Mouse (Mus musculus) E14TG2a.4 (cell line): ENCODE measurements around the gene Pgr.

Experiments used
- CTCF ChIP-seq: conservative IDR thresholded peaks from 2 replicates; pipeline ENCODE4 v1.5.1; 2014; ENCODE audit warnings: low read length
- NANOG ChIP-seq: IDR thresholded peaks from 2 replicates; pipeline ENCODE4 v1.6.1; 2014; ENCODE audit warnings: borderline replicate concordance, low read length, mixed read lengths
- POU5F1 ChIP-seq: IDR thresholded peaks from 2 replicates; pipeline ENCODE4 v1.6.1; 2014; ENCODE audit warnings: low read length, borderline replicate concordance

GRCm38 (mm10) chr9:8900203-8901012 is 775 bp downstream of the Pgr start:
- TF ChIP-seq CTCF (no peak), POU5F1 (no peak), NANOG (no peak)
